20 mouse cellular contexts compared by ENCODE assay signal in the genomic region with DNA sequence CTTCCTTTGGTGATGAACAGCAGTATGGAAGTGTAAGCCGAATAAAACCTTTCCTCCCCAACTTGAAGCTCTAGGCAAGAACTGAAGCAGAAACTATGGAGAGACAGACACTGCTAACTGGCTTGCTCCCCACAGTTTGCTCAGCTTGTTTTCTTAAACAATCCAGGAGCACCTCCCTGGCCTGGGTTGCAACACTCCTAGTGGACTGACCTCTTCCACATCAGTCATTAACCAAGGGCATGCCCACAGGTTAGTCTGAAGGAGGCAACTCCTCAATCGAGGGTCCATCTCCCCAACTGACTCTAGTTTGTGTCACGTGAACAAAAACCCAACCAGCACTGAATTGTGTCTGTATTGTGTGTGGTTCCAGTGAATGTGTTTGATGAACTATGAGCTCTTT. TPM values are rescaled to one million over a fixed set of nuclear protein-coding genes. Genes with fewer than 3 reads are reported as not detected.
A peak's percentile ranks its signal among the peaks of the same experiment; 100 is the strongest.
DNase-seq lines count a peak whose midpoint lies in the region; ATAC-seq and TF ChIP-seq lines count a peak whose summit lies in the region.
"Had no signal": no experiment of that assay in that cellular context is flagged by ENCODE, and none has a peak within 500 bp of the region (broad histone marks: within the 10 kb centered on the region; RNA-seq: fewer than 3 reads in every experiment).

No protein-coding gene starts in this region.

- WGBS in lung, postnatal 0 days, result 32% methylated on average over 3 of the region's 3 CpGs
- 42% methylated on average over 3 of the region's 3 CpGs for WGBS in lung, adult 2 months
- 25% methylated on average over 3 of the region's 3 CpGs for WGBS in liver, embryonic 14.5 days (ENCODE audit: insufficient replicate concordance)
- WGBS in hindbrain, embryonic 12.5 days, result 47% methylated on average over 3 of the region's 3 CpGs

- no peak overlapping the region for H3K4me3 ChIP-seq in lung, postnatal 0 days (ENCODE audit: low read depth, low read length)
- H3K4me3 ChIP-seq in lung, adult 2 months (replicated peaks; ENCODE audit: extremely low read depth, low read depth, low read length), result no peak overlapping the region
- no peak overlapping the region for H3K4me3 ChIP-seq in liver, embryonic 14.5 days (ENCODE audit: insufficient read depth in 1 of 2, low read depth in 2 of 2, low read length in 2 of 2)
- no peak overlapping the region for H3K4me3 ChIP-seq in hindbrain, embryonic 12.5 days
- H3K4me3 ChIP-seq: embryonic facial prominence, embryonic 15.5 days; forebrain, embryonic 15.5 days; limb, embryonic 12.5 days; megakaryocyte, embryonic 14.5 days; midbrain, embryonic 13.5 days had no signal

- no peak overlapping the region for H3K9ac ChIP-seq in lung, postnatal 0 days (replicated peaks; ENCODE audit: low read depth)
- H3K9ac ChIP-seq in liver, embryonic 14.5 days (replicated peaks), result no peak overlapping the region
- H3K9ac ChIP-seq in hindbrain, embryonic 12.5 days, result no peak overlapping the region
- H3K9ac ChIP-seq: embryonic facial prominence, embryonic 15.5 days; forebrain, embryonic 15.5 days; limb, embryonic 12.5 days; midbrain, embryonic 13.5 days had no signal

- H3K36me3 ChIP-seq in lung, postnatal 0 days (ENCODE audit: insufficient read depth, low read length), result no peaks in the 10 kb centered on the region
- H3K36me3 ChIP-seq in liver, embryonic 14.5 days (replicated peaks; ENCODE audit: control insufficient read depth, insufficient read depth, low read depth), result no peaks in the 10 kb centered on the region
- H3K36me3 ChIP-seq in hindbrain, embryonic 12.5 days, result no peaks in the 10 kb centered on the region
- H3K36me3 ChIP-seq: embryonic facial prominence, embryonic 15.5 days; forebrain, embryonic 15.5 days; limb, embryonic 12.5 days; midbrain, embryonic 13.5 days had no signal

- no peak for TF ChIP-seq POLR2A in lung, adult 2 months (IDR thresholded peaks at IDR 0.05; ENCODE audit: borderline replicate concordance, extremely low read depth, low read depth, low read length)

- ATAC-seq in lung, postnatal 0 days, result peak; percentile 80
- ATAC-seq in liver, embryonic 14.5 days (ENCODE audit: insufficient read depth), result peak; percentile 37; the same call in 1 of the 2 replicates
- ATAC-seq in hindbrain, embryonic 12.5 days (ENCODE audit: low FRiP score), result no peak
- ATAC-seq: forebrain, embryonic 15.5 days; hindbrain, embryonic 16.5 days had no signal

- no peaks in the 10 kb centered on the region for H3K9me3 ChIP-seq in lung, postnatal 0 days (ENCODE audit: low read length)
- no peaks in the 10 kb centered on the region for H3K9me3 ChIP-seq in liver, embryonic 14.5 days (ENCODE audit: control insufficient read depth, low read length)
- H3K9me3 ChIP-seq in hindbrain, embryonic 12.5 days (replicated peaks), result no peaks in the 10 kb centered on the region
- H3K9me3 ChIP-seq: embryonic facial prominence, embryonic 15.5 days; forebrain, embryonic 15.5 days; limb, embryonic 12.5 days; megakaryocyte, embryonic 14.5 days; midbrain, embryonic 13.5 days had no signal

- H3K4me2 ChIP-seq in lung, postnatal 0 days (replicated peaks; ENCODE audit: low read depth, low read length), result no peak overlapping the region
- H3K4me2 ChIP-seq in liver, embryonic 14.5 days (ENCODE audit: low read depth), result no peak overlapping the region
- no peak overlapping the region for H3K4me2 ChIP-seq in hindbrain, embryonic 12.5 days (replicated peaks)
- H3K4me2 ChIP-seq: embryonic facial prominence, embryonic 15.5 days; forebrain, embryonic 15.5 days; heart, embryonic 11.5 days; limb, embryonic 12.5 days; midbrain, embryonic 13.5 days had no signal

- no peaks in the 10 kb centered on the region for H3K27me3 ChIP-seq in lung, postnatal 0 days (replicated peaks; ENCODE audit: insufficient read depth, low read length)
- no peaks in the 10 kb centered on the region for H3K27me3 ChIP-seq in liver, embryonic 14.5 days (ENCODE audit: control insufficient read depth, insufficient read depth, low read length)
- no peaks in the 10 kb centered on the region for H3K27me3 ChIP-seq in hindbrain, embryonic 12.5 days
- H3K27me3 ChIP-seq: embryonic facial prominence, embryonic 15.5 days; forebrain, embryonic 15.5 days; limb, embryonic 12.5 days; midbrain, embryonic 13.5 days had no signal

- no peak for TF ChIP-seq EP300 in lung, postnatal 0 days (IDR thresholded peaks at IDR 0.05)
- no peak for TF ChIP-seq EP300 in liver, embryonic 14.5 days (IDR thresholded peaks at IDR 0.05; ENCODE audit: low read depth)

- H3K27ac ChIP-seq in lung, postnatal 0 days (ENCODE audit: low read length), result no peak overlapping the region
- no peak overlapping the region for H3K27ac ChIP-seq in liver, embryonic 14.5 days
- no peak overlapping the region for H3K27ac ChIP-seq in hindbrain, embryonic 12.5 days
- H3K27ac ChIP-seq: embryonic facial prominence, embryonic 15.5 days; forebrain, embryonic 15.5 days; limb, embryonic 12.5 days; midbrain, embryonic 13.5 days had no signal

- DNase-seq in lung, postnatal 0 days (ENCODE audit: low spot score), result peak; percentile 45
- DNase-seq in lung, adult 2 months, result no peak
- DNase-seq in liver, result peak; percentile 21
- DNase-seq in liver, embryonic 14.5 days (ENCODE audit: low read depth in 3 of 3, low spot score in 3 of 3), result no peak
- peak; percentile 81 for DNase-seq in yolk sac, embryonic 10.5 days (ENCODE audit: low spot score)
- no peak for DNase-seq in spleen, adult 12 weeks (ENCODE audit: low spot score)

- TF ChIP-seq CTCF in lung, postnatal 0 days (IDR thresholded peaks at IDR 0.05), result no peak
- no peak for TF ChIP-seq CTCF in lung, adult 2 months (IDR thresholded peaks at IDR 0.05; ENCODE audit: insufficient read depth, low read length)
- TF ChIP-seq CTCF in liver, embryonic 14.5 days (IDR thresholded peaks at IDR 0.05; ENCODE audit: low read depth), result no peak

- H3K4me1 ChIP-seq in lung, postnatal 0 days (ENCODE audit: insufficient read depth, low read depth, low read length), result no peaks in the 10 kb centered on the region
- no peaks in the 10 kb centered on the region for H3K4me1 ChIP-seq in lung, adult 2 months (ENCODE audit: control insufficient read depth, insufficient read depth, low read length)
- peaks cover 0 to 11% of the 10 kb centered on the region in 2 experiments; a peak in 3 of 4 replicates for H3K4me1 ChIP-seq in liver, embryonic 14.5 days (replicated peaks; ENCODE audit: control insufficient read depth in 2 of 2, insufficient read depth in 2 of 2, low read length in 1 of 2)
- H3K4me1 ChIP-seq in hindbrain, embryonic 12.5 days, result no peaks in the 10 kb centered on the region
- H3K4me1 ChIP-seq: embryonic facial prominence, embryonic 15.5 days; forebrain, embryonic 15.5 days; limb, embryonic 12.5 days; megakaryocyte, embryonic 14.5 days had no signal

RNA-seq across cellular contexts. Expression of gene Nipal1, which starts 17.3 kb away (rescaled TPM):
- polyA plus RNA-seq in lung, postnatal 0 days (2015; fragmentation: Nextera tagmentation; extraction: Ambion mirVana), result 11.0 TPM in 2 replicates
- polyA plus RNA-seq in lung, adult 2 months (2012; rRNA removed), result 2.2 and 3.6 TPM in 2 replicates
- polyA plus RNA-seq in liver, embryonic 14.5 days (2012; rRNA removed), result 1.2 and 1.7 TPM in 2 replicates
- polyA plus RNA-seq in liver, embryonic 14.5 days (2014; fragmentation: Nextera tagmentation; extraction: Ambion mirVana), result 8.9 and 10.0 TPM in 2 replicates
- 0.62 and 1.5 TPM in 2 replicates for polyA plus RNA-seq in hindbrain, embryonic 12.5 days (2016; fragmentation: Nextera tagmentation; extraction: Ambion mirVana)
- polyA plus RNA-seq: heart, postnatal 0 days had no signal

RNA-seq across cellular contexts. Expression of gene Cnga1, which starts 20.8 kb away (rescaled TPM):
- polyA plus RNA-seq in lung, postnatal 0 days (2015; fragmentation: Nextera tagmentation; extraction: Ambion mirVana), result 0.05 TPM in 1 of 2 replicates, not detected in the other
- polyA plus RNA-seq in lung, adult 2 months (2012; rRNA removed), result 0.04 and 0.08 TPM in 2 replicates
- polyA plus RNA-seq in liver, embryonic 14.5 days (2012; rRNA removed), result not detected in 2 replicates
- polyA plus RNA-seq in liver, embryonic 14.5 days (2014; fragmentation: Nextera tagmentation; extraction: Ambion mirVana), result not detected in 2 replicates
- polyA plus RNA-seq in hindbrain, embryonic 12.5 days (2016; fragmentation: Nextera tagmentation; extraction: Ambion mirVana), result not detected in 2 replicates
- polyA plus RNA-seq: C2C12; embryonic facial prominence, embryonic 15.5 days; forebrain, embryonic 15.5 days; gonadal fat pad, adult 2 months; heart, embryonic 11.5 days; heart, postnatal 0 days; hindbrain, embryonic 16.5 days; limb, embryonic 12.5 days; lung, embryonic 16.5 days; midbrain, embryonic 13.5 days; neural tube, embryonic 11.5 days; small intestine, adult 2 months had no signal

Comparison
In these comparisons a context has a peak if more than half of its experiments do, and no peak if none do; other contexts are left out.
1. DNase-seq: peak in lung, postnatal 0 days (single experiment), liver (single experiment) and yolk sac, embryonic 10.5 days (single experiment); none in lung, adult 2 months (single experiment), liver, embryonic 14.5 days (0 of 3) and spleen, adult 12 weeks (single experiment).